9 mouse cellular contexts compared by ENCODE assay signal in the genomic region with DNA sequence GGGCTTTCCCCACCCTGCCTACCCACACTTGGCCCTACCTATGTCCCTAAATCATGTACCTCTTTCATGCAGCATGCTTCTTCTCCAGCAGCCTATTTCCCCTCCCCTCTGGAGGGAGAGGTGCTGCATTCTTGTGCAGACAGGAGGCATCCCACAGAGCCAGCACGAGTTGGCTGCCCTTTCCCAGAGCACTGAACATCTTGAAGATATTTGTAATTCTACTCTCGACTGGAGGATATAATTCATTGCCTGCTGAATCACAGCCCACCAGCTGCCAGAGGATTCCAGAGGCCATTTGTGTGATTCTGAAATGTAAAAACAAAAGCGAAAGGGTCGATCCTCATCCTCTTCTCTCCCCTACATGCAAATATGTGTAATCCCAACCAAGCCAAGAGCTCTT.
DNase-seq lines count a peak whose midpoint lies in the region; ATAC-seq and TF ChIP-seq lines count a peak whose summit lies in the region.
"Had no signal": no experiment of that assay in that cellular context is flagged by ENCODE, and none has a peak within 500 bp of the region (broad histone marks: within the 10 kb centered on the region; RNA-seq: fewer than 3 reads in every experiment).

No protein-coding gene starts in this region.

- 17% methylated on average over 4 of the region's 4 CpGs for WGBS in kidney, postnatal 0 days
- WGBS in kidney, embryonic 16.5 days = 20% methylated on average over 4 of the region's 4 CpGs
- WGBS in embryonic facial prominence, embryonic 15.5 days = 20% methylated on average over 4 of the region's 4 CpGs
- 24% methylated on average over 4 of the region's 4 CpGs for WGBS in limb, embryonic 13.5 days

- no peak overlapping the region for H3K4me2 ChIP-seq in kidney, postnatal 0 days (ENCODE audit: low read length)
- no peak overlapping the region for H3K4me2 ChIP-seq in kidney, embryonic 16.5 days (replicated peaks; ENCODE audit: low read depth, low read length)
- H3K4me2 ChIP-seq in embryonic facial prominence, embryonic 15.5 days (replicated peaks) = no peak overlapping the region; the same call in 1 of the 2 replicates
- peak overlapping the region; percentile 21 for H3K4me2 ChIP-seq in limb, embryonic 13.5 days (replicated peaks)

- H3K27ac ChIP-seq in kidney, postnatal 0 days = no peak overlapping the region
- H3K27ac ChIP-seq in kidney, embryonic 16.5 days (ENCODE audit: low read length) = no peak overlapping the region
- H3K27ac ChIP-seq in embryonic facial prominence, embryonic 15.5 days (replicated peaks) = peak overlapping the region; percentile 65
- no peak overlapping the region for H3K27ac ChIP-seq in limb, embryonic 13.5 days

- H3K36me3 ChIP-seq in kidney, postnatal 0 days (ENCODE audit: insufficient read depth, low read length) = no peaks in the 10 kb centered on the region
- no peaks in the 10 kb centered on the region for H3K36me3 ChIP-seq in kidney, embryonic 16.5 days (ENCODE audit: insufficient read depth, low read length)
- H3K36me3 ChIP-seq in embryonic facial prominence, embryonic 15.5 days = no peaks in the 10 kb centered on the region
- H3K36me3 ChIP-seq in limb, embryonic 13.5 days = no peaks in the 10 kb centered on the region

- H3K27me3 ChIP-seq in kidney, postnatal 0 days (ENCODE audit: insufficient read depth, low read length) = no peaks in the 10 kb centered on the region
- no peaks in the 10 kb centered on the region for H3K27me3 ChIP-seq in kidney, embryonic 16.5 days (ENCODE audit: insufficient read depth, low read length)
- H3K27me3 ChIP-seq in embryonic facial prominence, embryonic 15.5 days = no peaks in the 10 kb centered on the region
- no peaks in the 10 kb centered on the region for H3K27me3 ChIP-seq in limb, embryonic 13.5 days

- no peak for ATAC-seq in kidney, postnatal 0 days (replicated peaks; ENCODE audit: low FRiP score, low read depth)
- no peak for ATAC-seq in kidney, embryonic 16.5 days (ENCODE audit: low FRiP score, low TSS enrichment)
- peak; percentile 65; the same call in 1 of the 2 replicates for ATAC-seq in embryonic facial prominence, embryonic 15.5 days (ENCODE audit: insufficient number of reproducible peaks, low FRiP score, low TSS enrichment, low read depth)
- ATAC-seq in limb, embryonic 13.5 days (ENCODE audit: low FRiP score, low read depth) = peak; percentile 79

- no peak overlapping the region for H3K4me3 ChIP-seq in kidney, postnatal 0 days (replicated peaks; ENCODE audit: low read depth, low read length)
- H3K4me3 ChIP-seq in kidney, embryonic 16.5 days (ENCODE audit: low read length) = no peak overlapping the region
- no peak overlapping the region for H3K4me3 ChIP-seq in embryonic facial prominence, embryonic 15.5 days (replicated peaks)
- H3K4me3 ChIP-seq in limb, embryonic 13.5 days = no peak overlapping the region

- no peak overlapping the region for H3K9ac ChIP-seq in kidney, postnatal 0 days (ENCODE audit: low read depth, low read length)
- H3K9ac ChIP-seq in kidney, embryonic 16.5 days (replicated peaks; ENCODE audit: low read length) = no peak overlapping the region
- H3K9ac ChIP-seq in embryonic facial prominence, embryonic 15.5 days = no peak overlapping the region
- H3K9ac ChIP-seq in limb, embryonic 13.5 days = no peak overlapping the region

- DNase-seq in kidney, postnatal 0 days (ENCODE audit: low spot score) = peak; percentile 58
- peak; percentile 25 for DNase-seq in adrenal gland, adult 8-10 months
- no peak for DNase-seq in cerebellum, adult 11 months
- no peak for DNase-seq in kidney, adult 18-20 months
- DNase-seq in cerebellum, adult 11-12 months = no peak
- DNase-seq: kidney, postnatal 25 days had no signal

- TF ChIP-seq CTCF in kidney, postnatal 0 days (IDR thresholded peaks at IDR 0.05; ENCODE audit: low read depth) = no peak

- no peaks in the 10 kb centered on the region for H3K9me3 ChIP-seq in kidney, postnatal 0 days (replicated peaks; ENCODE audit: low read length)
- H3K9me3 ChIP-seq in kidney, embryonic 16.5 days (ENCODE audit: low read length) = no peaks in the 10 kb centered on the region
- H3K9me3 ChIP-seq in embryonic facial prominence, embryonic 15.5 days (replicated peaks) = no peaks in the 10 kb centered on the region
- H3K9me3 ChIP-seq in limb, embryonic 13.5 days = 0 out of 2 replicates have a peak, but pooled peaks cover 4% of the 10 kb centered on the region

- no peaks in the 10 kb centered on the region for H3K4me1 ChIP-seq in kidney, postnatal 0 days (replicated peaks; ENCODE audit: insufficient read depth, low read length)
- H3K4me1 ChIP-seq in kidney, embryonic 16.5 days (ENCODE audit: insufficient read depth, low read length) = no peaks in the 10 kb centered on the region; the same call in 1 of the 2 replicates
- H3K4me1 ChIP-seq in embryonic facial prominence, embryonic 15.5 days = peaks cover 9% of the 10 kb centered on the region
- peaks cover 12% of the 10 kb centered on the region for H3K4me1 ChIP-seq in limb, embryonic 13.5 days

Comparison
In these comparisons a context has a peak if more than half of its experiments do, and no peak if none do; other contexts are left out.
1. DNase-seq: peak in kidney, postnatal 0 days (single experiment) and adrenal gland, adult 8-10 months (single experiment); none in cerebellum, adult 11 months (single experiment), kidney, adult 18-20 months (single experiment) and cerebellum, adult 11-12 months (single experiment).
2. ATAC-seq: peak in embryonic facial prominence, embryonic 15.5 days (single experiment) and limb, embryonic 13.5 days (single experiment); none in kidney, postnatal 0 days (single experiment) and kidney, embryonic 16.5 days (single experiment).